Mouse (Mus musculus): Measurements from ENCODE around the gene Atp2a2.
"Not testable (repeated sequence)": the region's sequence is repeated elsewhere in the genome, so short reads cannot be mapped to it uniquely, and the experiment has no call there.

Atp2a2 gene

GRCm38 (mm10) chr5:122450913-122451317 is 51.1 kb downstream of the Atp2a2 start:
- DNase-seq (ENCODE audit: low read depth), result no peak

GRCm38 (mm10) chr5:122449946-122450345 is 52.1 kb downstream of the Atp2a2 start:
- no peak for DNase-seq (ENCODE audit: low read depth)

DNA sequence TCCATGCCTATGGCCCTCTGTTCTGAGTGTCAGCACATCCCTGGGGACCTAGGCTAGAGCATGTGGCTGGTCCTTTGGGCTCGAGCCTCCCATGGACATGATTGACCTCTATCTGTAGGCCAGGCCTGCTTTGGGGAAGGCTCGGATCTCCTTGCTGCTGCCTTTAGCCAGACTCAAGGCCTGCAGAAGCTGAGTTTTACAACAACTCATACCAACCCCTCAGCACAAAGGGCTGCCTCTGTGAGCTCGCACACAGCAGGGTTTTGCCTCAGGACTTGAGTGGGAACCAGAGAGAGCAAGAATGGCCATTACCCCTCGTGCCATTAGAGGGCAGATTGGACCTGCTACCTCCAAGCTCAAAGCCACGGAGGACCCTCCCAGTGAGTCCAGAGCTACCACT is 53.2 kb downstream of the Atp2a2 start:
- DNase-seq (ENCODE audit: low read depth), result no peak

DNA sequence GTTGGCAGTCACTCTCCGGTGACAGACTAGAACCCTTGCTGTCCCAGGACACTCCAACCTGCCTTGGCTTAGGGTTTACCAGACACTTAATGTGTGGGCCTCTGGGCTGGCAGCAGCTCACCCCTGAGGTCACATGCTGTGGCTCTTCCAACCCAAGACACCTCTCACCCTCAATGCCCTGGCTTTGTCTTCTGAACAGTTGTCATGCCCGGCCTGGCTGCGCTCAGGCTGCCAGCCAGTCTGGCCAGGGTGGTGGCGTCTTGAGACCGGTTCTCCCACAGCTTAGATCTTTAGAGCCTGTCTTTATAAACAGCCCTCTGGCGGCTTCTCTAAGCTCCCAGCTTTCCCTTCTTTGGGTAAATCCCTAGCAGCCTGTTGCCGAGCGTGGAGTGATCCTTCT is 54.2 kb downstream of the Atp2a2 start:
- peak; percentile 43 for DNase-seq (ENCODE audit: low read depth)

GRCm38 (mm10) chr5:122445051-122445610 is 56.9 kb downstream of the Atp2a2 start:
- DNase-seq (ENCODE audit: low read depth), result no peak

DNA sequence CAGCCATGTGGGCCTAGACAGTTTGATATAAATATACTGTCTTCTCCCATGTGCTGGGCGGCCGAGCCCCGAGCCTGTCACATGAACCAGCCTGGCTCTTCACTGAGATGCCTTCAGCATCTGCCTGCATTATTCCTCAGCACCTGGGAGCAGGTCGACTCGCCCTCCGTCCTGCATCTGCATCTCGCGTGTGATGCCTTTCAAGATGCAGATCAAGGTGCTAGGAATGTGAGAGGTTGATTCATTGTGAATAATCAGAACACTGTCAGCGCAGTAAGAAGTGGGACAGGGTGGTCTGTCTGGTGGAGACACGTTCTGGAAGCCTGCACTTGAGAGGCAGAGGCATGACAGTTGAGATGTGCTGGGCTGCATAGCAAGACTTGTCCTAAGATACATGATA is 57.5 kb downstream of the Atp2a2 start:
- no peak for DNase-seq (ENCODE audit: low read depth)

DNA sequence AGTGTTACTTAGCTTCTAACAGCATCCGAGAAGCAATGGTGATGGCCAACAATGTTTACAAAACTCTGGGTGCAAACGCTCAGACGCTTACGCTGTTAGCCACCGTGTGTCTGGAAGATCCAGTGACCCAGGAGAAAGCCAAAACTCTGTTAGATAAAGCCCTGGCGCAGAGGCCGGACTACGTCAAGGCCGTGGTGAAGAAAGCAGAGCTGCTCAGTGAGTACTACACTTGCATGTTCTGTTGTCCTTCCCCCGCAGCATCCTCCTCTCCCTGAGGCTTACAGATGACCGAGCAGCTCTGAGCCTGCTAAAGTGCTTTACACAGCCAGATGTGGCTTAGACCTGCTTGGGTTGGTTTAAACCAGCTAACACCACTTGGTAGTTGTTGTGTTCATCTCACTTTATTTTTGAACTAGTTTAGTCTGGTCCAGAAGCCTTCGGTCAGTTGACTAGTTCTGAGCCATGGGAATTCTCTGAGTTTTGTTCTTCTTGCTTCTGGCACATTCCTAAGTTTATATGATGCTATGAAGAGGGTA is 61.9 kb downstream of the Atp2a2 start:
- DNase-seq (ENCODE audit: low read depth), result no peak

- no peak for DNase-seq (ENCODE audit: low read depth)
Observed at GRCm38 (mm10) chr5:122439400-122440094, 62.5 kb downstream of the Atp2a2 start.

- no peak for DNase-seq (ENCODE audit: low read depth)
Observed at GRCm38 (mm10) chr5:122434541-122434940, 67.5 kb downstream of the Atp2a2 start.

- peak; percentile 32 for DNase-seq (ENCODE audit: low read depth)
Observed at GRCm38 (mm10) chr5:122431221-122431620, 70.8 kb downstream of the Atp2a2 start.

DNA sequence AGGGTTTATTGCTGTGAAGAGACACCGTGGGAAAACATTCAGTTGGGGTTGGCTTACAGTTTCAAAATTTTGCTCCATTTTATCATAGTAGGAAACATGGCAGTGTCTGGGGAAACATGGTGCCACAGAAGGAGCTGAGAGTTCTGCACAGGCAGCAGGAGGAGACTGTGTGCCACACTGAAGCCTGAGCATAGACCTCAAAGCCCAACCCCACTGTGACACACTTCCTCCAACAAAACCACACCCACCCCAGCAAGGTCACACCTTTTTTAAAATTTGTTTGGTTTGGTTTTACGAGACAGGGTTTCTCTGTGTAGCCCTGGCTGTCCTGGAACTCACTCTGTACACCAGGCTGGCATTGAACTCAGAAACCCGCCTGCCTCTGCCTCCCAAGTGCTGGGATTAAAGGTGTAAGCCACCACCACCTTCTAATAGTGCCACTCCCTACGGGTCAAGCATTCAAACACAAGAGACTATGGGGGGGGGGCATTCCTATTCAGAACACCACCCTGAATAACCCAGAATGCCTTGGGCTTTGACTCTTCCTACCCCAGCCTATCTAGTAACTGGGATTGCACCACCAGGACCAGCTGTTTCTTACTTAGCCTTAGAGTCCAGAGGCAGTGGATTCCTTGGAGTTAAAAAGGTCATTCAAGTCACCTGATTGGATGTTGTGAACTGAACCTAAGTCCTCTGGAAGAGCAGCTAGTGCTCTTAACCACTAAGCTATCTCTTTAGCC is 71.8 kb downstream of the Atp2a2 start:
- DNase-seq (ENCODE audit: low read depth), result no peak

- DNase-seq (ENCODE audit: low read depth), result no peak
Observed at GRCm38 (mm10) chr5:122425550-122425949, 76.5 kb downstream of the Atp2a2 start.

GRCm38 (mm10) chr5:122423083-122423482 is 78.9 kb downstream of the Atp2a2 start:
- no peak for DNase-seq (ENCODE audit: low read depth)

GRCm38 (mm10) chr5:122422071-122422964 is 79.7 kb downstream of the Atp2a2 start:
- peak; percentile 71 for DNase-seq (ENCODE audit: low read depth)

DNA sequence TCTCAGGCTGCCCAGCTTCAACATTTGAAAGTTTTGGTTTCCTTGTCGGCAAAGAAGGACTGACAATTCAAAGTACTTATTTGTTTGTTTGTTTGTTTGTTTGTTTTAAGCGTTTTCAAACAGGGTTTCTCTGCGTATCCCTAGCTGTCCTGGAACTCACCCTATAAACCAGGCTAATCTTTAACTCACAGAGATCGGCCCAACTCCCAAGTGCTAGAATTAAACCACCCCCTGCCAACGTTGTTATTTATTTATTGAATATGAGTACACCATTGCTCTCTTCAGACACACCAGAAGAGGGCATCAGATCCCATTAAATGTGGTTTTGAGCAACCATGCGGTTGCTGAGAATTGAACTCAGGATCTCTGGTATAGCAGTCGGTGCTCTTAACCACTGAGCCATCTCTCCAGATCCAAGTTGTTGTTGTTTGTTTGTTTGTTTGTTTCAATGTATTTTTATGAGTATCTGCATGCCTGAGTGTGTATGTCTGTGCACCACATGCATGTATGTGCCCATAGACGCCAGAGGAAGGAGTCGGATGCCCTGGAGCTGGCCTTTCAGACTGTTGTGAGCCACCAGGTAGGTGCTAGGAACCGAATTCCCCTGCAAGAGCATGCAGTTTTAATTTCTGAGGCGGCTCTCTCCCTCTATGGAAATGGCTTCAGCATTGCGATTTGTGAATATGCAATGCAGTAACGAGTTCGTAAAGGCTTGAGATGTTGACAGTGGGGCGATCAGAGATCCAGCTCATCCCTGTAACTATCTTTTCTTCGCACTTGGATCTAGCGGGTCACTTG is 80.6 kb downstream of the Atp2a2 start, which contains the start of gene Anapc7:
Gene Anapc7 (plus strand): TSS at position 423 of the 798 bp plus-strand sequence.
- DNase-seq (ENCODE audit: low read depth), result no peak

- DNase-seq (ENCODE audit: low read depth), result not testable (repeated sequence)
Observed at GRCm38 (mm10) chr5:122420676-122421075, 81.3 kb downstream of the Atp2a2 start.

DNA sequence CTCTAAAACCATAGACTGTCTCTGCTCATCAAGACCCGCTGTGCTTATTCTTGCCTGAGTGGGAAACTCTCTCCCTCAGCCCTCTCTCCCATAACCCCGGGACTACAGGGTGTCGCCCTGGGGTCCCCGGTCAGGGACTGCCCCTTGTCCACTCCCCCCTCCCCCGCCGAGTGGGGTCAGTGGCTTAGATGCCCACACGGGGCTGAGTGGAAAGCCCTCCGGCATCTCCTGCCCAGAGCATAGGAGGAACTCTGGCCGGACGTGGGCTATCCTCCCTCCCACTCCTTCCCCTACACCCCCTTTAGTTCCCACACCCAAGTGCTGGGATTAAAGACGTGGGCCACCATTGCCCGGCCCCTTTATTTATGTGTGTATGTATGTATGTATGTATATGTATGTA is 86.6 kb downstream of the Atp2a2 start:
- no peak for DNase-seq (ENCODE audit: low read depth)

DNA sequence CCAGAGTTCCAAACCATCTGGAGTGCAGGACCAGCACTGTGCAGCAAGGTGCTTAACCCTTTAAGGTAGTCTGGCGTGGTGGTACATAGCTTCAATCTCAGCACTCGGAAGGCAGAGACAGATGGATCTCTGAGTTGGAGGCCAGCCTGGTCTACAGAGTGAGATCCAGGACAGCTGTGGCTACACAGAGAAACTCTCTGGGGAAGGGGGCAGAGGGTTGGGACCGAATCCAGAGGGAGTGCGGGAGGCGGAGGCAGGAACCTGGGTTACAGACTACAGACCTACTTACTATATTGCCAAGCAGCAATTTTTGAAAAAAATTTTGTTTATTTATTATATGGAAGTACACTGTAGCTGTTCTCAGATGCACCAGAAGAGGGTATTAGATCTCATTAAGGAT is 87.7 kb downstream of the Atp2a2 start:
- no peak for DNase-seq (ENCODE audit: low read depth)

- DNase-seq (ENCODE audit: low read depth), result no peak
Observed at GRCm38 (mm10) chr5:122412826-122413225, 89.2 kb downstream of the Atp2a2 start.

GRCm38 (mm10) chr5:122411892-122412291 is 90.1 kb downstream of the Atp2a2 start:
- DNase-seq (ENCODE audit: low read depth), result no peak

Data from fibroblast of lung, adult 2 months (primary cell).